ENCODE assay signal across 9 mouse cellular contexts in the genomic region with DNA sequence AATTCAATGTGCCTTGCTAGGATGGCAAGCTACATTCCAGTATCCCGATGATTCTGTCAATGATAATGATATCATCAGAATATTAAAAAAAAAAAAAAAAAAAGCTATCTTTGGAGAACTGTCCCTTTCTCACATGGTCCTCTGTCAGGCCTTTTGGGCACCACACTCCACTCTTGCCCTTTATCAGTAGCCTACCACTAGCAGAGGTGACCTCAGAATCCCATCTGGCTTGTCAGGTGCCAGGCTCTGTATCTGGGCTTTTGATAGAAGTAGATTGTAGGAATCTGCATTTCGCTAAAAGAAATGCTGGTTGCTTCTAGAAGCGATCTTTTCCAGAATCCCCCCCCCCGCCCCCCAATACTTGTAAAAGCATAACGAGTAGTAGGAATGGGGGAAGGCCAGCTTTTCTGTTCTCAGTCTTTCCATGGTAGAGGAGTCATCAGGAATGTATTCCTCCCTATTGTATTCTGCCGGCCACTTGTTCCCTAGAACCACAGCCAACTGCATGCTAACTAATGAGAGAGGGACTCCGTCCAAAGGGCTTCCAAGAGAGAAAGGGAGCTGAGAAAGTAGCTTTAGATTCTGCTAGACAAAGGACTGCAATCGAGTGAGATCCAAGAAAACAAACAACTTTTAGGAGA.
DNase-seq lines count a peak whose midpoint lies in the region; ATAC-seq and TF ChIP-seq lines count a peak whose summit lies in the region.
"Had no signal": no experiment of that assay in that cellular context is flagged by ENCODE, and none has a peak within 500 bp of the region (broad histone marks: within the 10 kb centered on the region; RNA-seq: fewer than 3 reads in every experiment).

No protein-coding gene starts in this region.

- no peaks in the 10 kb centered on the region for H3K36me3 ChIP-seq in kidney, postnatal 0 days (ENCODE audit: insufficient read depth, low read length)
- H3K36me3 ChIP-seq in forebrain, embryonic 11.5 days (ENCODE audit: control insufficient read depth, insufficient read depth, low read length), result no peaks in the 10 kb centered on the region
- no peaks in the 10 kb centered on the region for H3K36me3 ChIP-seq in intestine, embryonic 15.5 days
- H3K36me3 ChIP-seq: G1E had no signal

- H3K9ac ChIP-seq in kidney, postnatal 0 days (ENCODE audit: low read depth, low read length), result peak overlapping the region; percentile 54; the same call in 1 of the 2 replicates
- H3K9ac ChIP-seq in forebrain, embryonic 11.5 days (ENCODE audit: low read length), result peak overlapping the region; percentile 80
- no peak overlapping the region; the same call in 1 of the 2 replicates for H3K9ac ChIP-seq in intestine, embryonic 15.5 days

- ATAC-seq in kidney, postnatal 0 days (replicated peaks; ENCODE audit: low FRiP score, low read depth), result no peak
- peak; percentile 47 for ATAC-seq in forebrain, embryonic 11.5 days (replicated peaks; ENCODE audit: low FRiP score)
- ATAC-seq in intestine, embryonic 15.5 days, result no peak

- H3K4me1 ChIP-seq in kidney, postnatal 0 days (replicated peaks; ENCODE audit: insufficient read depth, low read length), result peaks cover 7% of the 10 kb centered on the region
- peaks cover 5% of the 10 kb centered on the region; the same call in 1 of the 2 replicates for H3K4me1 ChIP-seq in forebrain, embryonic 11.5 days (replicated peaks; ENCODE audit: control insufficient read depth, insufficient read depth, low read length)
- H3K4me1 ChIP-seq in intestine, embryonic 15.5 days (replicated peaks), result 0 out of 2 replicates have a peak, but pooled peaks cover 11% of the 10 kb centered on the region

- WGBS in kidney, postnatal 0 days, result 25% methylated on average over 8 of the region's 8 CpGs
- WGBS in forebrain, embryonic 11.5 days, result 10% methylated on average over 8 of the region's 8 CpGs
- 26% methylated on average over 8 of the region's 8 CpGs for WGBS in intestine, embryonic 15.5 days

- peak overlapping the region; percentile 50 for H3K4me3 ChIP-seq in kidney, postnatal 0 days (replicated peaks; ENCODE audit: low read depth, low read length)
- peak overlapping the region; percentile 63 for H3K4me3 ChIP-seq in forebrain, embryonic 11.5 days (ENCODE audit: low read depth, low read length)
- peak overlapping the region; percentile 60 for H3K4me3 ChIP-seq in intestine, embryonic 15.5 days (replicated peaks)

- H3K27me3 ChIP-seq in kidney, postnatal 0 days (ENCODE audit: insufficient read depth, low read length), result peaks cover 6% of the 10 kb centered on the region; the same call in 1 of the 2 replicates
- no peaks in the 10 kb centered on the region for H3K27me3 ChIP-seq in forebrain, embryonic 11.5 days (ENCODE audit: control insufficient read depth, insufficient read depth, low read length)
- no peaks in the 10 kb centered on the region for H3K27me3 ChIP-seq in intestine, embryonic 15.5 days (replicated peaks)

- peak; percentile 61 for DNase-seq in kidney, postnatal 0 days (ENCODE audit: low spot score)
- no peak for DNase-seq in kidney, adult 11 months
- DNase-seq in forebrain, embryonic 11.5 days (ENCODE audit: low spot score), result peak; percentile 50
- peak; percentile 54 for DNase-seq in retina, embryonic 14.5 days (ENCODE audit: low spot score)
- no peak for DNase-seq in adrenal gland, adult (ENCODE audit: inconsistent age in 2 of 2, low spot score in 1 of 2)
- no peak for DNase-seq in thymus, postnatal 10 days (ENCODE audit: low spot score in 2 of 2)
- no peak for DNase-seq in urinary bladder, postnatal 10 days (ENCODE audit: low spot score)

- no peak for TF ChIP-seq CTCF in kidney, postnatal 0 days (IDR thresholded peaks at IDR 0.05; ENCODE audit: low read depth)

- H3K27ac ChIP-seq in kidney, postnatal 0 days, result 0 out of 2 replicates have a peak overlapping the region, but pooled peaks have one; percentile 31
- H3K27ac ChIP-seq in forebrain, embryonic 11.5 days (ENCODE audit: low read depth, low read length), result peak overlapping the region; percentile 31; the same call in 1 of the 2 replicates
- no peak overlapping the region for H3K27ac ChIP-seq in intestine, embryonic 15.5 days

- peak overlapping the region; percentile 80 for H3K4me2 ChIP-seq in kidney, postnatal 0 days (ENCODE audit: low read length)
- H3K4me2 ChIP-seq in forebrain, embryonic 11.5 days (ENCODE audit: low read depth, low read length, severe bottlenecking), result peak overlapping the region; percentile 69
- H3K4me2 ChIP-seq in intestine, embryonic 15.5 days (replicated peaks), result peak overlapping the region; percentile 96

- no peaks in the 10 kb centered on the region for H3K9me3 ChIP-seq in kidney, postnatal 0 days (replicated peaks; ENCODE audit: low read length)
- no peaks in the 10 kb centered on the region for H3K9me3 ChIP-seq in forebrain, embryonic 11.5 days (ENCODE audit: control insufficient read depth, low read length)
- H3K9me3 ChIP-seq in intestine, embryonic 15.5 days, result no peaks in the 10 kb centered on the region
- H3K9me3 ChIP-seq: G1E had no signal

Comparison
In these comparisons a context has a peak if more than half of its experiments do, and no peak if none do; other contexts are left out.
1. DNase-seq: peak in kidney, postnatal 0 days (single experiment), forebrain, embryonic 11.5 days (single experiment) and retina, embryonic 14.5 days (single experiment); none in kidney, adult 11 months (single experiment), adrenal gland, adult (0 of 2), thymus, postnatal 10 days (0 of 2) and urinary bladder, postnatal 10 days (single experiment).
2. Peak in every context shown above with its lines, with median percentiles within 50 percentile points of each other: H3K4me2 ChIP-seq and H3K4me3 ChIP-seq.